Mouse (Mus musculus): Measurements from ENCODE around the gene Serpina3a. TPM values are rescaled to one million over a fixed set of nuclear protein-coding genes. Genes with fewer than 3 reads are reported as not detected.
A peak's percentile ranks its signal among the peaks of the same experiment; 100 is the strongest.
"Not testable (repeated sequence)": the region's sequence is repeated elsewhere in the genome, so short reads cannot be mapped to it uniquely, and the experiment has no call there.

The Serpina3a gene
- not detected in 2 replicates for polyA plus RNA-seq (2015; fragmentation: Nextera tagmentation; extraction: Ambion mirVana)

DNA sequence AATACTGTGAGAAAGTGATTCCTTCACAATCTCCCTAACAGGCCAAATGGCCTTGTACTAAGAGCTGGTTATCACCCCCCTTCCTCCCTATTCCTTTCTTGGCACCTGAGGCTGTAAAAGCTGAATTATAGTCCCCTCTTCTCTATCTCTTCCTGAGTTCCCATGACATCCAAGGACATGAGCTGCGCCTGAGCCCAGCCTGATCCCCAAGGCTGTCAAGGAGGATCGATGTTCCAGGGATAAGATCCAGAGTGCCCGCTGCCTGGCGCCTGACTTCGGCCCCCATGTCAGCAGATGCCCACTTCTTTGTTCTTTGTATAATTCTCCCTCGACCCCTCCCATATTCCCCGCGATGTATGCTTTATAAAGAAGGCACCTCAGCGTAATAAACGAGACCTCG is at the start of gene Serpina3a:
Gene Serpina3a, plus strand, starts transcription at position 392 of the 400 bp plus-strand sequence.
- H3K4me2 ChIP-seq; H3K9me3 ChIP-seq (replicated peaks); H3K9ac ChIP-seq; ATAC-seq; H3K4me1 ChIP-seq; H3K27me3 ChIP-seq; H3K27ac ChIP-seq; H3K36me3 ChIP-seq (ENCODE audit: poor library complexity, severe bottlenecking); H3K4me3 ChIP-seq: not testable (repeated sequence)
- 88% methylated on average over 11 of the region's 11 CpGs for WGBS

DNA sequence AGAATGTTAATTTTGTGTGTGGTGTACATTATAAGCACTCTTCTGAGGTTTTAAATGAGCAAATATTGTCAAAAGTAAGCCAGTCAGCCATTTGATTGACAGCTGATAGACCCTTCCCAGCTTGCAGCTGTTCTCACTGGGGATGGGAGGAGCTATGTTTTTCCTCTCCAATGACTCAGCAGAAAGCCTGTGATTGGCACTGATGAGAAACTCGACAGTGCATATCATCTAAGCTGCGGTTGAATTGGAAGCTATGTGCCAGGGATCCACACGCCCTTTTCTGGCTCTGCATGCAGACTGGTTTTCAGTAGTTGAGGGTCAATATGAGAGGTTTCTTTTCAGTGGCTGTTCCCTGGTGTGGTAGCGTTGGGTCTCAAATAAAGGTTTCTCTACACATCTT is 48.0 kb upstream of the Serpina3a start:
- Histone ChIP-seq H3K27ac (no peak overlapping the region), H3K9ac (no peak overlapping the region), H3K4me2 (no peak overlapping the region), H3K27me3 (no peaks in the 10 kb centered on the region), H3K4me3 (no peak overlapping the region), H3K36me3 (ENCODE audit: poor library complexity, severe bottlenecking) (no peaks in the 10 kb centered on the region), H3K9me3 (replicated peaks) (no peaks in the 10 kb centered on the region), H3K4me1 (no peaks in the 10 kb centered on the region)
- ATAC-seq: no peak; the same call in 1 of the 2 replicates
- 51% methylated on average over 4 of the region's 4 CpGs for WGBS

DNA sequence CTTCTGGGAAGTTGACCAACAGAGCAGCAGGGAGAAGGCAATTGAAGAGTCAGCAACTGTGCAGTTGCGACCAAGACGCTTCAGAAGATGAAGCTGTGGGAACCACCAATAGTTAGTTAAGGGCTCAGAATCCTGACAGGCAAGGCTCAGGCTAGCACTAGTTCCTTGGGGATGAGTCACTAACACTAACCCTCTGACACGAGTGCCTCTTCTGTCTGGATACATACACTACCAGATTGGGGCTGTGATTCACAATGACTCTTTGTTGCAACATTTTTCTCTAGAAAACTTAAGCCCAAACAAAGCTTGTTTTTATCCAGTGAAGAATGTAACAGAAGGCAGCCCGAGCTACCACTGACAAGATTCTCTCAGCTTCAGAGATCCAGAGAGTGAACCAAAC is 47.5 kb upstream of the Serpina3a start:
- 86% methylated on average over 4 of the region's 4 CpGs for WGBS
- no peak overlapping the region for H3K4me2 ChIP-seq
- no peak for ATAC-seq

DNA sequence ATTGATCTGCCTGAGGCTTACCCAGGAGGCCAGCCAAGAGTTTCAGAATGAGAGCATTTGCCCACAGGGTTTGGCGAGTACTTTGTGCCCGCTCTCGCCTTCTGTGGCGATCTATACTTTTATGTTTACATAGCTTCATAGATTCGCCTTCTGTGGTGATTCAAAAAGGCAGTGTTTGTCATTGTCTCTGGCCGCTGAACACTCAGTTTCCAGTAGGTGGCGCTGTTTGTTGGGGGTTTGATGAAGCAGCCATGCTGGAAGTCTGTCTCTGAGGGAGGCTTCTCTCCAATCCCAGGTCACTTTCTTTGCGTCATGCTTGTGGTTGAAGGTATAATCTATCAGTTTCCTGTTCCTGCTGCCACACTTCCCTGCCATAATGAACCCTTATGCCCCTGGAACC is 46.3 kb upstream of the Serpina3a start:
- H3K4me1 ChIP-seq: no peaks in the 10 kb centered on the region
- no peak overlapping the region for H3K27ac ChIP-seq
- no peak overlapping the region for H3K4me2 ChIP-seq
- H3K9me3 ChIP-seq (replicated peaks): no peaks in the 10 kb centered on the region
- 26% methylated on average over 8 of the region's 8 CpGs for WGBS
- ATAC-seq: peak; percentile 3; the same call in 1 of the 2 replicates
- H3K27me3 ChIP-seq: no peaks in the 10 kb centered on the region
- H3K9ac ChIP-seq: 0 out of 2 replicates have a peak overlapping the region, but pooled peaks have one; percentile 21
- H3K36me3 ChIP-seq (ENCODE audit: poor library complexity, severe bottlenecking): no peaks in the 10 kb centered on the region
- no peak overlapping the region for H3K4me3 ChIP-seq

More for the DNA sequence above, 47.5 kb upstream of the Serpina3a start:
- H3K9ac ChIP-seq: no peak overlapping the region
- H3K27me3 ChIP-seq: no peaks in the 10 kb centered on the region
- no peaks in the 10 kb centered on the region for H3K9me3 ChIP-seq (replicated peaks)
- no peak overlapping the region for H3K27ac ChIP-seq
- H3K4me3 ChIP-seq: no peak overlapping the region
- no peaks in the 10 kb centered on the region for H3K4me1 ChIP-seq
- H3K36me3 ChIP-seq (ENCODE audit: poor library complexity, severe bottlenecking): no peaks in the 10 kb centered on the region

DNA sequence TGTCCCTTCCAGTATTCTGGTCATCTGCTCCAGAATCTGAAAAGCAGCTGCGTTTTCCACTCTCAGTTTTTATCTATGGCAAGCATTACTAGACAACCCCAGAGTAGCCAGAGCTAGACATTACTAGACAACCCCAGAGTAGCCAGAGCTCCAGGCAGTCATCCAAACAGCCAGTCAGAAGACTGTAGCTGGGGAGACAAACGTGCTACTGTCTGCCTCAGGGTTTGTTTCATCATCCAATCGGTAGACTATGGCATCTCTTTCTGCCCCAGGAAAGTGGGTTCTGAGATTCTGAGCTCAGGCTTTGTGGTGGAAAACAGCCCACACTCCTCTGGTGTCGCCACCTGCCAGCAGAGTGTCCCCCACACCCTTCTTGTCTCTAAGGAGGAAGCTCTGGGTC is 45.0 kb upstream of the Serpina3a start:
- H3K4me1 ChIP-seq: no peaks in the 10 kb centered on the region
- H3K9me3 ChIP-seq (replicated peaks): no peaks in the 10 kb centered on the region
- H3K27me3 ChIP-seq: no peaks in the 10 kb centered on the region
- peak overlapping the region; percentile 19; the same call in 1 of the 2 replicates for H3K4me3 ChIP-seq
- H3K27ac ChIP-seq: 0 out of 2 replicates have a peak overlapping the region, but pooled peaks have one; percentile 35
- H3K4me2 ChIP-seq: peak overlapping the region; percentile 43
- H3K9ac ChIP-seq: peak overlapping the region; percentile 34; the same call in 1 of the 2 replicates
- WGBS: 27% methylated on average over 4 of the region's 4 CpGs
- H3K36me3 ChIP-seq (ENCODE audit: poor library complexity, severe bottlenecking): no peaks in the 10 kb centered on the region
- peak; percentile 69 for ATAC-seq

DNA sequence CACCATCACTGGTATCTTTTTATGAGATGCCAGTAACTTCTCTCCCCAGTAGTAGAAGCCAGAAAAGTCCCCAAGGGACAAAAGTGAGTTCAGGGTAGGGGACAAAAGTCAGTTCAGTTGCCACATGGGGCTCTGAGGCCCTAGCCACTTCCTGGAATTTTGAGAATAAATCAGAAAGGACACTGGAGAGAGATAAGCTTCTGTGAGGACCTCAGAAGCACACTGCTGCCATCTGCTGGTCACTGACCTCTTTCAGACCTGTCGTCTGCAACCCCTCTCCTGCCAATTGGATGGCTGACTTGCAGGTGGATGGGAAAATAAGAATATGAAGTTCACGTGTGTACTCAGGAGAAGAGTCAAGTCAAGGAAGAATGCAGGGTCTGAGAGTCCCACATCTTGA is 42.9 kb upstream of the Serpina3a start:
- H3K4me3 ChIP-seq: no peak overlapping the region
- no peak overlapping the region for H3K4me2 ChIP-seq
- no peak overlapping the region for H3K27ac ChIP-seq
- H3K4me1 ChIP-seq: no peaks in the 10 kb centered on the region
- no peaks in the 10 kb centered on the region for H3K9me3 ChIP-seq (replicated peaks)
- H3K9ac ChIP-seq: no peak overlapping the region
- H3K36me3 ChIP-seq (ENCODE audit: poor library complexity, severe bottlenecking): no peaks in the 10 kb centered on the region
- 7% methylated on average over 2 of the region's 2 CpGs for WGBS
- peak; percentile 54; the same call in 1 of the 2 replicates for ATAC-seq
- no peaks in the 10 kb centered on the region for H3K27me3 ChIP-seq

DNA sequence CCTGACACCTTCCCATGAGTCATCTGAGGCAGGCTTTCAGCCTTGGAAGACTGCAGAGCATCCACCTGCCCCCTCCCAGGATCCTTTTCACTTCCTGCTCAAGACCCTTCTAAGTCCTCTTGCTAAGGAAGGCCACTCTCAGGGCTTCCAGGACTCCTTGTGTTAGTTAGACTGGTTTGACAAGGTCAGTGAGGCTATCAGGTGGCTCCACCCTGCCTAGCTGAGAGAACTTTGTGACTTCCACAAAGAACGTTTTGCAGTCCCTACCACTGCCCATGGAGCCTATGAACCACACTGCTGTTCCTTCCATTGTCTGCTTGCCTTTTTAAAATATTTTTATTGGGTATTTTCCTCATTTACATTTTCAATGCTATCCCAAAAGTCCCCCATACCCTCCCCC is 40.8 kb upstream of the Serpina3a start:
- no peak for ATAC-seq
- no peak overlapping the region for H3K9ac ChIP-seq
- H3K9me3 ChIP-seq (replicated peaks): no peaks in the 10 kb centered on the region
- H3K4me1 ChIP-seq: no peaks in the 10 kb centered on the region
- no peak overlapping the region for H3K4me3 ChIP-seq
- no peaks in the 10 kb centered on the region for H3K36me3 ChIP-seq (ENCODE audit: poor library complexity, severe bottlenecking)
- no peak overlapping the region for H3K4me2 ChIP-seq
- H3K27me3 ChIP-seq: no peaks in the 10 kb centered on the region
- no peak overlapping the region for H3K27ac ChIP-seq
- 48% methylated on average over 1 of the region's 1 CpGs for WGBS

DNA sequence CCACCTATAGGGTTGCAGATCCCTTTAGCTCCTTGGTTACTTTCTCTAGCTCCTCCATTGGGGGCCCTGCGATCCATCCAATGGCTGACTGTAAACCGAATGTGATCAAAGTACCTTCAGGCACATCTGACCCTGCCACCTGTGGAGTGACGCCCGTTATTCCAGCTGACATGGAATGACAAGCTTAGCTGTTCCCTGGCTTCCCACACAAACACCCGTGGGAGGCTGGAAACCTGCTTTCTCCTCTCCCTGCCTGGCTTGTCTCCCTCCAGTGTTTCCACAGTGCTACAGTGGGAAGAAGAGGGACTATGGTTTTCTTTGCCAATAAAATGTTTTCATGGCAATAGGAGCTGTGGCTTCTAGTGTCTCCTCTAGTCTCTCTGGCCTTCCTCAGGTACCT is 40.2 kb upstream of the Serpina3a start:
- H3K9me3 ChIP-seq (replicated peaks): no peaks in the 10 kb centered on the region
- H3K27ac ChIP-seq: no peak overlapping the region
- no peak for ATAC-seq
- H3K9ac ChIP-seq: no peak overlapping the region
- H3K4me2 ChIP-seq: no peak overlapping the region
- H3K36me3 ChIP-seq (ENCODE audit: poor library complexity, severe bottlenecking): no peaks in the 10 kb centered on the region
- H3K27me3 ChIP-seq: no peaks in the 10 kb centered on the region
- H3K4me1 ChIP-seq: no peaks in the 10 kb centered on the region
- WGBS: 70% methylated on average over 5 of the region's 5 CpGs
- no peak overlapping the region for H3K4me3 ChIP-seq

DNA sequence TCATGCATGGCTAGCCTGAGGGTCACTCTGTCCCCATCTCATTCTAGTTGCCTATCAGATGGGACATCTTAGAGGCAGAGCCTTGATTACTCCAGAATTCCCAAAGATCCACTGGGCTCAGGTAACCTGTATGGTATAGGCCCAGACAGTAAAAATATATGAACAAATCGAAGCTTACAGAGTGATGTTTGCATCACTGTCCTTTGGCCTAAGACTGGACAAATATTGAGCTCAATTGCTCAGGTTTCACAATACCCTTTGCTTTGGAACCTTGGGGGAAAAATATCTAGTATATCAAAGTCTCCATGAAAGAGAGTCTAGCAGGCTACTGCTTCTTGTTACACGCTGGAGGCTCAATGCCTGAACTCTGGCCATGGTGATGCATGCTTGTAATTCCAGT is 22.4 kb upstream of the Serpina3a start:
- Histone ChIP-seq H3K27me3 (no peaks in the 10 kb centered on the region), H3K4me2 (no peak overlapping the region), H3K27ac (no peak overlapping the region), H3K9me3 (replicated peaks) (no peaks in the 10 kb centered on the region), H3K4me3 (no peak overlapping the region), H3K36me3 (ENCODE audit: poor library complexity, severe bottlenecking) (no peaks in the 10 kb centered on the region), H3K9ac (no peak overlapping the region), H3K4me1 (no peaks in the 10 kb centered on the region)
- no peak for ATAC-seq
- WGBS: 77% methylated on average over 2 of the region's 2 CpGs

DNA sequence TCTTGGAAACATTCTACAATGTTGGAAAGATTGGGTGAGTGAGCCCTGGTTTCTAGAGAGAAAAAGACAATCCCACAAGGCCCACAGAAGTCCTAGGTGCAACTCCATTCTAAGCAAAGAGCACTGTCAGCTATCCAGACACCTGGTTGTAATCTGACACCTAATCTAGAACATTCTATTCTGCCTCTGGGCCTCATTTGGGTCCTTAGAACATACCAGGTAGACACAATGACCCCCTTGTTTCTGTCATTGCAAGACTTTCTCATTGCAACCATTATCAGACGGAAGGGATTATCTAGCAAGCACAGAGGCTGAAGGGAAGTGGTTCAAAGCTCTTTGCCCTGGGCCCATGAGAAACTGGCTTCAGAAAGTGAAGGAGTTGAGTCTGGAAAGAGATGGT is 21.2 kb upstream of the Serpina3a start:
- Histone ChIP-seq H3K4me2 (no peak overlapping the region), H3K9me3 (replicated peaks) (no peaks in the 10 kb centered on the region), H3K4me3 (no peak overlapping the region), H3K36me3 (ENCODE audit: poor library complexity, severe bottlenecking) (no peaks in the 10 kb centered on the region), H3K9ac (no peak overlapping the region), H3K27me3 (no peaks in the 10 kb centered on the region), H3K4me1 (no peaks in the 10 kb centered on the region), H3K27ac (no peak overlapping the region)
- WGBS: 88% methylated on average over 1 of the region's 1 CpGs
- ATAC-seq: no peak

DNA sequence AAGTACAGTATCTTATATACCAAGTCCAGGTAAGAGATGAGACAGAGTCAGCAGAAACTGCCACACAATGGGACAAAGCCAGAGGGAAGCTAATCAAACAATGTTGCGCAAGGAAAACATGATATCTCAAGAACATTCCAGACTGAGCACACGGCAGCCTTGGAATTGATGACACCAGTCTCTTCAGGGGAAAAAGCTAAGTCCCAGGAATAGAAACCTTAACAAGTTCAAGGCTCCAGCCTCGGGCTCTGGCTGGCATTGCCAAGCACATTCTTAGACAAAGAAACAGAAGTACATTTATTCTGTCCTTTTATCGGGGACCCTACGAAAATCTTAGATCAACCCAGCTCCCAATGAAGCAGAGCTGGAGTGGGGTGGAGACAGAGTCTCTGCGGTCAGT is 11.8 kb upstream of the Serpina3a start, which contains the start of gene Serpina5:
Gene Serpina5, plus strand, starts transcription at position 346 of the 400 bp plus-strand sequence.
- Histone ChIP-seq H3K27me3 (no peaks in the 10 kb centered on the region), H3K9ac (no peak within 1 kb of the TSS), H3K4me1 (no peaks in the 10 kb centered on the region), H3K4me3 (no peak within 1 kb of the TSS), H3K9me3 (replicated peaks) (no peaks in the 10 kb centered on the region), H3K4me2 (no peak within 1 kb of the TSS), H3K36me3 (ENCODE audit: poor library complexity, severe bottlenecking) (no peaks in the 10 kb centered on the region), H3K27ac (no peak within 1 kb of the TSS)
- ATAC-seq: no peak
- WGBS: 92% methylated on average over 6 of the region's 6 CpGs

DNA sequence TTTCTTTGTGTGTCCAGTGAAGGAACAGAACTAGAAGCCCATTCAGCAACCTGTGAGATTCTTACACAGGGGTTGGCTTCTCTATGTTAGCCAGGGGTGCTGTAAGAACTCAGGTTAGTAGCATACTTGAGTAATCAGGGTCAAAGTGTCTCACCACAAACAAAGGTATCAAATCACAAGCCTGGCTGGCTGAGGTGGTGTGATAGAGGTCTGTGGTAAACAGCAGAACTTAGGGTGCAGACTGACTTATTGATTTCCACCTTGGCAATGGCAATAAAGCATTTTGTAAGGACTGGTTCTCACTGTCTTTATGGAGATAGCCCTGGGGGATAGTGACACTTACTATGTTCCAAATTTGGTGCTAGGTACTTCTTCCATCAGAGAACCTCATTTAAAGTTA is 6.7 kb upstream of the Serpina3a start:
- H3K9ac ChIP-seq: no peak overlapping the region
- H3K27me3 ChIP-seq: no peaks in the 10 kb centered on the region
- no peaks in the 10 kb centered on the region for H3K4me1 ChIP-seq
- H3K9me3 ChIP-seq (replicated peaks): no peaks in the 10 kb centered on the region
- no peaks in the 10 kb centered on the region for H3K36me3 ChIP-seq (ENCODE audit: poor library complexity, severe bottlenecking)
- no peak overlapping the region for H3K27ac ChIP-seq
- H3K4me2 ChIP-seq: no peak overlapping the region
- H3K4me3 ChIP-seq: no peak overlapping the region
- ATAC-seq: no peak

DNA sequence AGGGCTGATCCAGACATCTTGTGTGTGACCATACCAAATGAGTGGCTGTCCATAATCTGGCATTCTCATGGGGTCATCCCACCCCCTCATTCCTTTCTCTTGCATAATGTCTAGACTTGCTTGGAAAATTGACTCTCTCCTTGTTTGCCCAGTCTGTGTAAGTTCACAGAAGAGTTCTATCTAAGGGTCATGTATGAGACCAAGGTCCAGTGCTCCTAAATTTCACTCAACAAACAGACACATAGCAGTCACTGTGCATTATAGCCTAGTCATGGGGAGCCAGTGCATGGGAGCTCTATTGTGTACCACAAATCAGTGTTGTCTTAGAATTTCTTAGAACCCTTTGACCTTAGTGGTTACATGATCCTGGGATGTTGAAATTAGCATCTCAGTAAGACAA is 5.6 kb upstream of the Serpina3a start:
- Histone ChIP-seq H3K9me3 (replicated peaks) (no peaks in the 10 kb centered on the region), H3K4me1 (no peaks in the 10 kb centered on the region), H3K4me2 (no peak overlapping the region), H3K9ac (no peak overlapping the region), H3K36me3 (ENCODE audit: poor library complexity, severe bottlenecking) (no peaks in the 10 kb centered on the region), H3K27me3 (no peaks in the 10 kb centered on the region), H3K4me3 (no peak overlapping the region), H3K27ac (no peak overlapping the region)
- ATAC-seq: no peak

All from forebrain, embryonic 13.5 days (tissue).